Mouse (Mus musculus) lung, embryonic 16.5 days (tissue): Measurements from ENCODE around the gene Rnf17. TPM values are rescaled to one million over a fixed set of nuclear protein-coding genes. Genes with fewer than 3 reads are reported as not detected.

Source experiments
- ATAC-seq: fragments of 200-750 bp; cut with Nextera tagmentation; 2 replicates; pipeline ENCODE4 v1.8.0; 2017; ENCODE audit warnings: low read depth, mild to moderate bottlenecking, moderate library complexity
- H3K27ac ChIP-seq: fragments of 300-500 bp; sonication (generic); 2 replicates; pipeline ENCODE4 v1.5.1; 2014; ENCODE audit warnings: mild to moderate bottlenecking, control low read depth, low read length
- H3K27me3 ChIP-seq: fragments of 300-500 bp; sonication (generic); 2 replicates; pipeline ENCODE4 v1.6.1; 2014; ENCODE audit warnings: low read depth, low read length, mixed read lengths; ENCODE audit not compliant: control insufficient read depth, insufficient read depth
- H3K36me3 ChIP-seq: fragments of 300-500 bp; sonication (generic); 2 replicates; pipeline ENCODE4 v1.6.1; 2014; ENCODE audit warnings: low read length; ENCODE audit not compliant: control insufficient read depth, insufficient read depth
- H3K4me1 ChIP-seq: fragments of 300-500 bp; sonication (generic); replicated peaks from 2 replicates; pipeline ENCODE4 v1.6.1; 2014; ENCODE audit warnings: low read length, mixed read lengths; ENCODE audit not compliant: control insufficient read depth, insufficient read depth
- H3K4me2 ChIP-seq: fragments of 300-500 bp; sonication (generic); 2 replicates; pipeline ENCODE4 v1.6.1; 2014; ENCODE audit warnings: low read depth, low read length, control low read depth
- H3K4me3 ChIP-seq: fragments of 300-500 bp; sonication (generic); 2 replicates; pipeline ENCODE4 v1.5.1; 2014; ENCODE audit warnings: mild to moderate bottlenecking, low read length, control low read depth
- H3K9ac ChIP-seq: fragments of 300-500 bp; sonication (generic); 2 replicates; pipeline ENCODE4 v1.6.1; 2014; ENCODE audit warnings: low read length, control low read depth
- H3K9me3 ChIP-seq: fragments of 300-500 bp; sonication (generic); 2 replicates; pipeline ENCODE4 v1.6.1; 2016; ENCODE audit warnings: low read length; ENCODE audit not compliant: control insufficient read depth
- WGBS: fragments of 180-500 bp; shearing (Covaris S2); extraction: QIAGEN DNeasy Blood & Tissue Kit; methylation state at CpG from one replicate; pipeline ENCODE4 v1.1.7; 2014; 5-methylcytosine and 5-hydroxymethylcytosine counted together
- polyA plus RNA-seq: library from polyadenylated mRNA; unstranded; fragments of >200 nt; fragmentation: Nextera tagmentation; extraction: Ambion mirVana; gene quantifications from 2 replicates; pipeline ENCODE4 v1.2.1, GENCODE M21; 2015

Rnf17 gene
- polyA plus RNA-seq, 1 experiment from 2014 or later = 1.4 TPM

DNA sequence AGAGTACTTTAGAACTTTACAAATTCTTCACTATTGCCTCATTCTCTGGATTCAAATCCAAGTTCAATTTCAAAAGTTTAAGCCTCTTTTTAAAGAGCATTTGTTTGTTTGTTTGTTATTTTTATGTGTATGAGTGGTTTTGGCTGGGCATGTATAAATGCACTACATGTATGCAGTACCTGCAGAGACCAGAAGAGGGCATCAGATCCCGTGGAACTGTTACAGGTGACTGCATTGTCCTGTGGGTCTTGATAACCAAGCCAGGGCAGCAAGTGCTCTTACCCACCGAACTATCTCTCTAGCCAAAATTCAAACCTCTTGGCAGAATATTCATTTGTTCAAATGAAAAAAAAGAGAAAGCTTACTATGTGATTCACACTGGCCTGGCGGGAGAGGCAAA, 33.5 kb upstream of the Rnf17 start:
- Histone ChIP-seq H3K9ac (no peak overlapping the region), H3K27me3 (peaks cover 8% of the 10 kb centered on the region)
- WGBS = 41% methylated on average over 3 of the region's 3 CpGs

DNA sequence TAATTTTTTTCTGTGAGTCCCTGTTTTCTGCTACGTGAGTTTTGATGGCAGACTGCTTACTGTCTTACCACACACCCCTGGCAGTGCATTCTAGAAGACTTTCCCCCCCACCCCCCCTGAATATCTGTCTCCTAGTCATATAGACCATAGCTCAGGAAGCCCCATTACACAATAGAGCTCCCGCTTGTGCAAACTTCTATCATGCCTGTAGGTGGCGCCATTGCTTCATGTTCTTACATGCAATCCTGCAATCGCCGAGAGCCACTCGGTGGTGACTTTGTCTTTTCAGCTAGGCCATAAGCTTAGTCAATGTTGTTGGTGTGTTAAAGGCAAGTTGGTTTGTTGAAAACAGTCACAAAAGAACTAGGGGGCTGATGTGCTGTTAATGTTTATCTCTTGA, 26.6 kb upstream of the Rnf17 start:
- Histone ChIP-seq H3K27me3 (no peaks in the 10 kb centered on the region), H3K36me3 (no peaks in the 10 kb centered on the region), H3K9ac (no peak overlapping the region), H3K4me3 (no peak overlapping the region), H3K4me2 (no peak overlapping the region), H3K27ac (no peak overlapping the region), H3K9me3 (no peaks in the 10 kb centered on the region), H3K4me1 (peaks cover 8% of the 10 kb centered on the region; the same call in 1 of the 2 replicates)
- WGBS = 3% methylated on average over 6 of the region's 6 CpGs
- ATAC-seq = peak; percentile 81

More for the DNA sequence above, 33.5 kb upstream of the Rnf17 start:
- Histone ChIP-seq H3K4me2 (no peak overlapping the region), H3K27ac (no peak overlapping the region), H3K36me3 (no peaks in the 10 kb centered on the region), H3K4me3 (no peak overlapping the region), H3K9me3 (no peaks in the 10 kb centered on the region), H3K4me1 (peaks cover 17% of the 10 kb centered on the region)
- ATAC-seq = no peak

DNA sequence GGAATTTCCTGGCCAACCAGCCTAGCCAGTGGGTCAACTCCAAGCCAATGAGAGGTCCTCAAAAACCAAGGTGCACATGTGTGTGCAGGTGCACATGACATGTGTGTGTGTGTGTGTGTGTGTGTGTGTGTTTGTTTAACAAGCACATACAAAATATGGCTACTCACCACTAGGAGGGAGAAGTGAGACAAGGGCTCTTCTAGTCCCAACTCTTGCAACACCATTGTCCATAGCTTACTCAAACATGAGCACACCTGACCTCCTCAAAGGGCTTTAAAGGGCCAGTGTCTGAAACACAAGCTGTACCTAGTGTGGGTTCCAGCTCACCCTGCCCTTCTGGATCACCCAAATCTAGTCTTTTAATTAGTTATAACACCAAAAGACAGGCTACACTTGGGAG, 24.6 kb upstream of the Rnf17 start:
- no peaks in the 10 kb centered on the region for H3K9me3 ChIP-seq
- H3K4me3 ChIP-seq = no peak overlapping the region
- no peak overlapping the region for H3K4me2 ChIP-seq
- H3K36me3 ChIP-seq = no peaks in the 10 kb centered on the region
- ATAC-seq = no peak
- H3K9ac ChIP-seq = no peak overlapping the region
- no peak overlapping the region for H3K27ac ChIP-seq
- peaks cover 8% of the 10 kb centered on the region; the same call in 1 of the 2 replicates for H3K4me1 ChIP-seq
- H3K27me3 ChIP-seq = no peaks in the 10 kb centered on the region

DNA sequence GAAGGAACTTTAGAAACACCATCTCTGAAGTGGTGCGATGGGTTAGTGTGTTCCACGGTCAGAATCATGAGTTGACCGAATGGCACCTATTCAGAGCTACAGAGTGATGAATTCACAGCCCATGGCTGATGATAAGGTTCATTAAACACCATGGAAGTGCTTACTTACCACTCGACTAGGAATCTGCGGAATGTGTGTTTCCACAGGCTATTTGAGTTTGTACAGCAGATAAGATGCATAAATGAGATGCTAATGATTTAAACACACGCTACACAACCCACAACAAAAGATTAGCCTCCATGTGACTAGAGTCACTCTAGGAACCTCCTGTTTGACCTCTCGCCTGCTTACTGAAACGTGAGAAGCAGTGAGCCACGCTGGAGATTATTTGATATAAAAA, 23.0 kb upstream of the Rnf17 start:
- Histone ChIP-seq H3K9ac (no peak overlapping the region), H3K27me3 (no peaks in the 10 kb centered on the region), H3K4me1 (peaks cover 8% of the 10 kb centered on the region; the same call in 1 of the 2 replicates), H3K4me3 (no peak overlapping the region), H3K27ac (peak overlapping the region; percentile 39; the same call in 1 of the 2 replicates), H3K4me2 (peak overlapping the region; percentile 21), H3K9me3 (no peaks in the 10 kb centered on the region), H3K36me3 (no peaks in the 10 kb centered on the region)
- WGBS = 48% methylated on average over 9 of the region's 9 CpGs
- ATAC-seq = peak; percentile 59; the same call in 1 of the 2 replicates

DNA sequence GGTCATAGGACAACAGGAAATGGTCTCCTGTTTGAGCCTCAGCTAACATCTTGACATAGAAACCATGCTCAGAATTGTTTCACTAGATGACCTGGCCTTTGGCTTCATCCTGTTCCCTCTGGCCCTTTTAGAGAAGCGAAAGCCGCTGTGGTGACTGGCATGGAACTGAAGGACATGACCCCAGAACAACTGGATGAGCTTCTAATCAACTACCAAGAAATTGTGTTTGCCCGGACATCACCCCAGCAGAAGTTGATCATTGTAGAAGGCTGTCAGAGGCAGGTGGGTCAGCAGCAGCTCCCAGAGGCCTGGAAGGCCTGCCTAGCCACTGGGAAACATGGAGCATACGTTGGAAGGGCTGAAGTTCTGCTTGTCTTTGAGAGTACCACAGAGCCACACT, 20.0 kb upstream of the Rnf17 start:
- Histone ChIP-seq H3K27ac (no peak overlapping the region), H3K27me3 (no peaks in the 10 kb centered on the region), H3K36me3 (no peaks in the 10 kb centered on the region), H3K4me2 (no peak overlapping the region), H3K9ac (no peak overlapping the region), H3K4me1 (peaks cover 8% of the 10 kb centered on the region; the same call in 1 of the 2 replicates), H3K4me3 (no peak overlapping the region), H3K9me3 (no peaks in the 10 kb centered on the region)
- no peak for ATAC-seq
- 83% methylated on average over 4 of the region's 4 CpGs for WGBS

DNA sequence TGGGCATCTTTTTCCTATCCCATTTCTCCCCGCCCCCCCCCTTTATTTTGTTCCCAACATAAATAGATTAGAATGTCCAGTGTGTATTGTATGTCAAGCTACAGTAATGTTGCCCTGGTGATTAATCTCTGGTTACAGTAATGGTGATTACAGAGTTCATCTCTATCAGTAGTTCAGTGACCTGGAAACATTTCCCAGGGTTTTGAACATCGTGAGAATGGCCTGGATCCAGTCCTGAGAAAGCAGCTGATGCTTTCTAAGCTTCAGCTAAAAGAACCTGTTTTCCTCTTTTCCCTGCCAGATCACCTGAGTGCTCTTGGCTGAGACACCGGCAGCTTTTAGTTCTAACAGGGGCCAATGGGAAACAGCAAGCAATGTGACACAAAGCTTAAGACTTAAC, 12.1 kb upstream of the Rnf17 start:
- H3K36me3 ChIP-seq = no peaks in the 10 kb centered on the region
- no peaks in the 10 kb centered on the region for H3K9me3 ChIP-seq
- H3K27me3 ChIP-seq = no peaks in the 10 kb centered on the region
- no peak overlapping the region for H3K9ac ChIP-seq
- no peak overlapping the region for H3K27ac ChIP-seq
- peaks cover 10% of the 10 kb centered on the region for H3K4me1 ChIP-seq
- ATAC-seq = no peak
- no peak overlapping the region for H3K4me2 ChIP-seq
- no peak overlapping the region for H3K4me3 ChIP-seq
- 59% methylated on average over 3 of the region's 3 CpGs for WGBS

DNA sequence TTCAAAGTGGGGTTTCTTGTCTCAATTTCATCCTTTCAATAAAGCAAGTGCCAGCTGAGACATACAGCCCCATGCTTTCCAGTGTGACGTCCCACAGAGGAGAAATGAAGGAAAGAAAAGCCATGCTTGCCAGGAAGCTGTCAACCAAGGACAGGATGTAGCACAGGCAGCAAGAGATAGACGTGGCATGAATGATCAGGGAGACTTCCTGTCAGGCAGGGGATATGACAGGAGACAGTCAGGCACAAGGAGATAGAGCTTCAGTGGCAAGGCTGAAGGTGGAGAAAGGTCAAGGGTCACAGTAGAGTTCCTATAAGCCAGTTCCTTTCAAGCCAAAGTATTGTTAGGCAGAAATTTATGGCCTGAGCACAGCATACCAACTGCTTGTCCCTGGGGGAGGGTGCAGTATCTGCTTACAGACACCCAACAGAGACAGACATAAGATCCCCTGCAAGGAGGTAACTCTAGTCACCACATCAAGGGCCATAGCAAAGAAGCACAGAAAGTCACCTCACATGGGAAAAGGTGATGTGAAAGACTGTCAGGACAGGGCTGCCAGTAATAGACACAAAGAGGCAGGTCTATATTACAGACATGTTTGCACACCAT, 8.6 kb upstream of the Rnf17 start:
- H3K9me3 ChIP-seq = no peaks in the 10 kb centered on the region
- ATAC-seq = peak; percentile 80
- H3K9ac ChIP-seq = no peak overlapping the region
- no peak overlapping the region for H3K4me2 ChIP-seq
- no peak overlapping the region for H3K4me3 ChIP-seq
- WGBS = 27% methylated on average over 2 of the region's 2 CpGs
- no peak overlapping the region for H3K27ac ChIP-seq
- no peaks in the 10 kb centered on the region for H3K36me3 ChIP-seq
- H3K27me3 ChIP-seq = no peaks in the 10 kb centered on the region
- peaks cover 10% of the 10 kb centered on the region for H3K4me1 ChIP-seq

DNA sequence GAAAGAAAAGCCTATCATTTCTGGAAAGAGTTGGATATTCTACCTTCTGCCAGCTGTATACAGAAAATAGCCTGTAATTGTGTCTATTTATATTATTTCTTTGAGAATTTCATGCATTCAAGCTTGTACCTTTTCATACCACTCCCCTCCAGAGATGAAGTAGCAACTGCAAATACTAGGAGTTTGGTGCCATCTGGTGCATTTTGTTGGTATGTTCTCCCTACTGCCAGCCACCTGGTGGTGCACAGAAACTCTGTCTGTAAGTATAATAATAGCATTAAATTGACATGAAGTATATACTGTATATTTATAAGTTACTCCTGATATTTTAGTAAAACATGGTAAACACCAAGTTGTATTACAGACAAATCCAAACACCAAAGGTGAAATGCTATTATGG, 4.4 kb upstream of the Rnf17 start:
- Histone ChIP-seq H3K4me1 (peaks cover 10% of the 10 kb centered on the region), H3K36me3 (no peaks in the 10 kb centered on the region), H3K27me3 (no peaks in the 10 kb centered on the region), H3K9me3 (no peaks in the 10 kb centered on the region), H3K27ac (no peak overlapping the region), H3K4me2 (no peak overlapping the region), H3K4me3 (no peak overlapping the region), H3K9ac (no peak overlapping the region)
- ATAC-seq = peak; percentile 43; the same call in 1 of the 2 replicates

DNA sequence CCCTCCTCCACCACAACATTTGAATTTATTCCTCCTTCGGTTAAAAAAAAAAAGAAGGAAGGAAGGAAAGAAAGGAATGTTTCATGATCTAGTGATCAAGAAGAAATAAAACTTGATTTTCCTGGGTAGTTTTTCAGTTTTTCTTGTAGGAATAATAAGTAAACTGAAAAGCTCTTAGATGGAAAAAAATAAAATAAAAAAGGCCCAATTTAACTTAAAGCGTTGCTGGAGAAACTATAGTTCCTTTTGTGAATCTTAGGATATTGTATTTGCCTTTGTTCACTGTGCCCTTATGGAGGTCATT, 643 bp downstream of the Rnf17 start:
- H3K27me3 ChIP-seq = no peaks in the 10 kb centered on the region
- no peaks in the 10 kb centered on the region for H3K36me3 ChIP-seq
- 84% methylated on average over 2 of the region's 2 CpGs for WGBS
- no peaks in the 10 kb centered on the region for H3K9me3 ChIP-seq
- no peak overlapping the region for H3K4me2 ChIP-seq
- H3K4me3 ChIP-seq = no peak overlapping the region
- ATAC-seq = no peak
- H3K27ac ChIP-seq = no peak overlapping the region
- H3K9ac ChIP-seq = no peak overlapping the region
- no peaks in the 10 kb centered on the region for H3K4me1 ChIP-seq

DNA sequence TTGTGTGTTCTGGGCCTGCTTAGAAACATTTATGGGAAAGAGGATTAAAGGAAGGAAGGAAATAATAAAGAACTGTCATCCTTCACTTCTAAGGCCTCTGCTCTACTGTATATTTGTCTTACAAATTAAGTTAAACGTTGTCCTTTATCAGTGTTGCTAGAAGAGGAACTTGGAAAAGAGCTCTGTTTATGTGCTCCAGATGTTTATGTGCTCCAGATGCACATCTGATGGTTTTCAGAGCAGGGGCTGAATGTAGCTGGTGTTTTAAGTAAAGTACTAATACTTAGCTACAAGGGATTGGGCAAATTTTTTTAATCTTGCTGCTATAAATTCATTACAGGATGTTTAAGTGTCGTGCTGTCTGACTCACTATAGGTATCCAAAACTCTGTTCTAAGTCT, 59.7 kb downstream of the Rnf17 start:
- no peaks in the 10 kb centered on the region for H3K27me3 ChIP-seq
- no peaks in the 10 kb centered on the region; the same call in 1 of the 2 replicates for H3K9me3 ChIP-seq
- H3K9ac ChIP-seq = no peak overlapping the region
- H3K4me2 ChIP-seq = no peak overlapping the region
- no peak overlapping the region for H3K27ac ChIP-seq
- no peak overlapping the region for H3K4me3 ChIP-seq
- peak; percentile 45; the same call in 1 of the 2 replicates for ATAC-seq
- H3K4me1 ChIP-seq = no peaks in the 10 kb centered on the region
- H3K36me3 ChIP-seq = no peaks in the 10 kb centered on the region
- 23% methylated on average over 2 of the region's 2 CpGs for WGBS
